Mouse (Mus musculus) kidney, embryonic 15.5 days (tissue): ENCODE results near the gene Slit1. TPM values are rescaled to one million over a fixed set of nuclear protein-coding genes. Genes with fewer than 3 reads are reported as not detected.

Source experiments
- ATAC-seq: fragments of 200-750 bp; cut with Nextera tagmentation; replicated peaks from 2 replicates; pipeline ENCODE4 v1.8.0; 2017; ENCODE audit warnings: moderate TSS enrichment; ENCODE audit not compliant: low FRiP score
- H3K27ac ChIP-seq: fragments of 300-500 bp; sonication (generic); 2 replicates; pipeline ENCODE4 v1.5.1; 2015; ENCODE audit warnings: mild to moderate bottlenecking, inconsistent platforms
- H3K27me3 ChIP-seq: fragments of 300-500 bp; sonication (generic); 2 replicates; pipeline ENCODE4 v1.6.1; 2015; ENCODE audit warnings: inconsistent platforms
- H3K36me3 ChIP-seq: fragments of 300-500 bp; sonication (generic); 2 replicates; pipeline ENCODE4 v1.6.1; 2015; ENCODE audit warnings: inconsistent platforms
- H3K4me1 ChIP-seq: fragments of 300-500 bp; sonication (generic); 2 replicates; pipeline ENCODE4 v1.6.1; 2015; ENCODE audit warnings: inconsistent platforms
- H3K4me2 ChIP-seq: fragments of 300-500 bp; sonication (generic); 2 replicates; pipeline ENCODE4 v1.6.1; 2015; ENCODE audit warnings: moderate library complexity, mild to moderate bottlenecking, inconsistent platforms
- H3K4me3 ChIP-seq: fragments of 300-500 bp; sonication (generic); replicated peaks from 2 replicates; pipeline ENCODE4 v1.5.1; 2015; ENCODE audit warnings: mild to moderate bottlenecking, inconsistent platforms
- H3K9ac ChIP-seq: fragments of 300-500 bp; sonication (generic); 2 replicates; pipeline ENCODE4 v1.6.1; 2015; ENCODE audit warnings: mild to moderate bottlenecking, inconsistent platforms
- H3K9me3 ChIP-seq: fragments of 300-500 bp; sonication (generic); replicated peaks from 2 replicates; pipeline ENCODE4 v1.6.1; 2016; ENCODE audit warnings: inconsistent platforms
- WGBS: fragments of 180-500 bp; shearing (Covaris S2); methylation state at CpG from one replicate; pipeline ENCODE4 v1.1.7; 2015; ENCODE audit warnings: mixed read lengths; 5-methylcytosine and 5-hydroxymethylcytosine counted together
- polyA plus RNA-seq: library from polyadenylated mRNA; unstranded; fragments of >200 nt; fragmentation: Nextera tagmentation; extraction: Ambion mirVana; gene quantifications from 2 replicates; pipeline ENCODE4 v1.2.1, GENCODE M21; 2015

The Slit1 gene
- polyA plus RNA-seq, 1 experiment from 2014 or later = 6.3 TPM

- no peak for ATAC-seq
- peaks cover 28% of the 10 kb centered on the region for H3K27me3 ChIP-seq
- no peak overlapping the region for H3K27ac ChIP-seq
- H3K4me1 ChIP-seq = peaks cover 15% of the 10 kb centered on the region
- H3K36me3 ChIP-seq = no peaks in the 10 kb centered on the region
- no peaks in the 10 kb centered on the region for H3K9me3 ChIP-seq
- WGBS = 28% methylated on average over 13 of the region's 13 CpGs
- H3K4me3 ChIP-seq = no peak overlapping the region
- H3K4me2 ChIP-seq = no peak overlapping the region
- no peak overlapping the region for H3K9ac ChIP-seq
Measured at GRCm38 (mm10) chr19:41663506-41664242, 79.8 kb downstream of the Slit1 start.

GRCm38 (mm10) chr19:41661466-41661865 lies 82.0 kb downstream of the Slit1 start:
- H3K27me3 ChIP-seq = peaks cover 48% of the 10 kb centered on the region

GRCm38 (mm10) chr19:41660999-41661374 lies 82.5 kb downstream of the Slit1 start:
- no peak overlapping the region for H3K27ac ChIP-seq
- no peaks in the 10 kb centered on the region for H3K9me3 ChIP-seq
- H3K36me3 ChIP-seq = no peaks in the 10 kb centered on the region
- no peak overlapping the region for H3K4me3 ChIP-seq
- no peak for ATAC-seq
- H3K9ac ChIP-seq = no peak overlapping the region
- WGBS = 20% methylated on average over 4 of the region's 4 CpGs
- H3K27me3 ChIP-seq = peaks cover 51% of the 10 kb centered on the region
- H3K4me2 ChIP-seq = no peak overlapping the region
- peaks cover 14% of the 10 kb centered on the region for H3K4me1 ChIP-seq

More at GRCm38 (mm10) chr19:41661466-41661865, 82.0 kb downstream of the Slit1 start:
- Histone ChIP-seq H3K4me2 (no peak overlapping the region), H3K4me1 (peaks cover 15% of the 10 kb centered on the region), H3K36me3 (no peaks in the 10 kb centered on the region), H3K9me3 (no peaks in the 10 kb centered on the region), H3K9ac (no peak overlapping the region), H3K4me3 (no peak overlapping the region), H3K27ac (no peak overlapping the region)
- ATAC-seq = no peak
- 81% methylated on average over 13 of the region's 13 CpGs for whole genome bisulfite sequencing

DNA sequence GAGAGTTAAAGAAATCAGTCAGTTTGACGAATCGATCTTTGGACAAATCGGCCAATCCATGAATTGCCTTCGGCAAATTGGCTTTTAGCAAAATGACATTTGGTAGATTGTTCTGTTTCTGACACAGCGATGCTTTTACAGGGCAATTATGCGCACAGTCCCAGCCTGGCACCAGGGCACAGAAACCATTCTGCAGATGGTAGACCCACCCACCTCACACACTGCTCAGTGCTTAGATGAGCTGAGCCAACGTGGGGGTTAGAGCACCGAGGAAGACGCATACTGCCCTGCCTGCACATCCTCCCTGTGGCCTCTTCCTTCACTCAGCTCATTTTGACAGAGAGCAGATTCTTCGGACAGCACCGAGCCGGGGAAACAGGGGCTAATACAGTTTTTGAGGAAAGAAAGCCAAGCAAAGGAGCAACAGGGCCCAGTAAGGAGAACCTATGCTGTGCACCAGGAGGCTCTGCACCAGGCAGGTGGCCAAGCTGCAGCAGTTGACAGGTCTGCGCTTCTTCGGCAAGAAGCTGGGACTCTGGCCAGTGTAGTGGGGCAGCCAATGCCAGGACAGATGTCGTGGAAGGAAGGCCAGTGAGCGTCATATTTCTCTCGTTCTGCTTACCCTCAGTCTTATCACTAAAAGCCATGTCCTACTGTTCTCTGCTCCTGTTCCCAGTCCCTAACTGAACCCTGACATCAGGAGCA lies 83.0 kb downstream of the Slit1 start:
- H3K4me3 ChIP-seq = no peak overlapping the region
- H3K9ac ChIP-seq = no peak overlapping the region
- H3K9me3 ChIP-seq = no peaks in the 10 kb centered on the region
- 75% methylated on average over 17 of the region's 17 CpGs for WGBS
- H3K27me3 ChIP-seq = peaks cover 51% of the 10 kb centered on the region
- no peak overlapping the region for H3K4me2 ChIP-seq
- no peaks in the 10 kb centered on the region for H3K36me3 ChIP-seq
- H3K27ac ChIP-seq = no peak overlapping the region
- peaks cover 9% of the 10 kb centered on the region for H3K4me1 ChIP-seq
- ATAC-seq = no peak

- Histone ChIP-seq H3K36me3 (no peaks in the 10 kb centered on the region), H3K27me3 (peaks cover 35% of the 10 kb centered on the region), H3K27ac (no peak overlapping the region), H3K4me3 (no peak overlapping the region), H3K9ac (no peak overlapping the region), H3K9me3 (no peaks in the 10 kb centered on the region), H3K4me2 (no peak overlapping the region), H3K4me1 (no peaks in the 10 kb centered on the region)
- ATAC-seq = no peak
- WGBS = 39% methylated on average over 9 of the region's 9 CpGs
Measured at GRCm38 (mm10) chr19:41657446-41657845, 86.0 kb downstream of the Slit1 start.

GRCm38 (mm10) chr19:41656671-41657070 lies 86.8 kb downstream of the Slit1 start:
- H3K27me3 ChIP-seq = peaks cover 32% of the 10 kb centered on the region
- no peak overlapping the region for H3K4me3 ChIP-seq
- H3K4me1 ChIP-seq = peaks cover 3% of the 10 kb centered on the region; the same call in 1 of the 2 replicates
- H3K27ac ChIP-seq = no peak overlapping the region
- no peaks in the 10 kb centered on the region for H3K9me3 ChIP-seq
- no peak overlapping the region for H3K4me2 ChIP-seq
- no peaks in the 10 kb centered on the region for H3K36me3 ChIP-seq
- H3K9ac ChIP-seq = no peak overlapping the region
- 79% methylated on average over 14 of the region's 14 CpGs for WGBS
- no peak for ATAC-seq

DNA sequence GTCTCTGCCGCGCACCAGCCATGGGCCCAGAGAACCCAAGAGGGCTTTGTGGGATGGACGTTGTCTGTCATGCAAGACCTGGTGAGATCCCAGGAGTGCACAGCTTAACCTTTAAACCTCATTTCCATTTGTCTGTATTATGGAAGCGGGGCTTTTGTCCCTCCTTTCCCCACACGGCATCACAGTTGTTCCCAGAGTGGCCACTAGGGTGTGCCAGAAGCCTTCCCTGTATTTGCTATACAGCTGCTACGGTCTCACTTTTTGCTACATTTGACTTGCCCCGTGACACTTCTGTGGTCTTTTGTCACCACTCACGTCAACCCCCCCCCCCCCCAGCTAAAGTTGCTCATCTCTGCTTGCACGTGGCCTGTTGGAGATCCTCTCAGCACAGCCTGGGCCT lies 87.5 kb downstream of the Slit1 start:
- no peak overlapping the region for H3K4me3 ChIP-seq
- H3K4me2 ChIP-seq = no peak overlapping the region
- peaks cover 6% of the 10 kb centered on the region; the same call in 1 of the 2 replicates for H3K4me1 ChIP-seq
- H3K9me3 ChIP-seq = no peaks in the 10 kb centered on the region
- 8% methylated on average over 9 of the region's 9 CpGs for WGBS
- H3K27ac ChIP-seq = no peak overlapping the region
- H3K36me3 ChIP-seq = no peaks in the 10 kb centered on the region
- no peak overlapping the region for H3K9ac ChIP-seq
- no peak for ATAC-seq
- peaks cover 32% of the 10 kb centered on the region for H3K27me3 ChIP-seq

- WGBS = 13% methylated on average over 6 of the region's 6 CpGs
- H3K4me2 ChIP-seq = no peak overlapping the region
- H3K4me3 ChIP-seq = no peak overlapping the region
- peaks cover 28% of the 10 kb centered on the region for H3K27me3 ChIP-seq
- ATAC-seq = no peak
- H3K9ac ChIP-seq = no peak overlapping the region
- no peaks in the 10 kb centered on the region for H3K9me3 ChIP-seq
- no peak overlapping the region for H3K27ac ChIP-seq
- H3K36me3 ChIP-seq = no peaks in the 10 kb centered on the region
- H3K4me1 ChIP-seq = peaks cover 6% of the 10 kb centered on the region; the same call in 1 of the 2 replicates
Measured at GRCm38 (mm10) chr19:41655089-41655783, 88.2 kb downstream of the Slit1 start.

DNA sequence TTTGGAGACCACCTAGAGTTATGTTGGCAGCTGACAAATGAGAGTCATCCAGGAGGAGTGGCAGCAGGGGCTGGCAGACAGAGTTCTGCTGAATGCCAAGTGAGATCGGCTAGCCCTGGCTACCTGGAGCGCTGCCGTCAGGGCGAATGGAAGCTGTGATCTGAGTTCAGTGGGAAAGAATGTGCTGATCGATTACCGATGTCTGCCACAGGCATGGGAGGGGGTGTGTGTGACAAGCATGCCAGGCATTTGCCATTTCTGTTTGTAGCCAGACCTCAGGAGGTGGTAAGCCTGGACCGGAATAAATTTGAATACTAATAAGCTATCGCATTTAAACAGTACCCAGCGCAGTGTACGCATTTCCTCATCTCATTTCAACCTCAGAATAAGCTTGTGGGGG lies 91.5 kb downstream of the Slit1 start:
- no peak overlapping the region for H3K27ac ChIP-seq
- no peak overlapping the region for H3K9ac ChIP-seq
- H3K9me3 ChIP-seq = no peaks in the 10 kb centered on the region
- 52% methylated on average over 10 of the region's 10 CpGs for WGBS
- ATAC-seq = no peak
- no peaks in the 10 kb centered on the region for H3K36me3 ChIP-seq
- peaks cover 13% of the 10 kb centered on the region; the same call in 1 of the 2 replicates for H3K27me3 ChIP-seq
- no peak overlapping the region for H3K4me3 ChIP-seq
- no peak overlapping the region for H3K4me2 ChIP-seq
- peaks cover 6% of the 10 kb centered on the region; the same call in 1 of the 2 replicates for H3K4me1 ChIP-seq

DNA sequence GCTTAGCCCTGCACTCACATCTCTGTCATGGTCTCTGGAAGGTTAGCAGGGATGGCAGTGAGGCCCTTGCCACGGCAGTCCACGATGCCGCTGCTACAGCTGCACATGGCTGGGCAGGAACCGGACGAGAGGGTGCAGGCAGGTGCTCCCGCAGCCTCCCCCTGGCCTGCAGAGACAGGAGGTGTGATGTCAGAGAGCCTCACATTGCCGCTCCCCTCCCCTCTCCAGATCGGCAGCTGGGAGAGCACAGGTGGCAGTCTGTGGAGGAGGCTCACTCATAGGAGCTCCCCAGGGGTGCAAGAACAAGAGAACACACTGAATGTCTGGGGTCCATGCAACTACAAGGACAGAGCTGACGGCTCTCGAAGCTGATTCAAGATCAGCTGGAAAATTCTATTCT lies 94.1 kb downstream of the Slit1 start:
- no peak overlapping the region for H3K4me3 ChIP-seq
- H3K4me2 ChIP-seq = no peak overlapping the region
- H3K27ac ChIP-seq = no peak overlapping the region
- no peak overlapping the region for H3K9ac ChIP-seq
- H3K36me3 ChIP-seq = no peaks in the 10 kb centered on the region
- H3K9me3 ChIP-seq = no peaks in the 10 kb centered on the region
- H3K4me1 ChIP-seq = peaks cover 6% of the 10 kb centered on the region; the same call in 1 of the 2 replicates
- WGBS = 50% methylated on average over 10 of the region's 10 CpGs
- ATAC-seq = no peak
- H3K27me3 ChIP-seq = peaks cover 5% of the 10 kb centered on the region; the same call in 1 of the 2 replicates

- WGBS = 46% methylated on average over 16 of the region's 16 CpGs
- Histone ChIP-seq H3K9me3 (no peaks in the 10 kb centered on the region), H3K4me3 (no peak overlapping the region), H3K27me3 (peaks cover 5% of the 10 kb centered on the region; the same call in 1 of the 2 replicates), H3K36me3 (no peaks in the 10 kb centered on the region), H3K9ac (no peak overlapping the region), H3K4me1 (peaks cover 6% of the 10 kb centered on the region; the same call in 1 of the 2 replicates), H3K4me2 (no peak overlapping the region), H3K27ac (no peak overlapping the region)
- no peak for ATAC-seq
Measured at GRCm38 (mm10) chr19:41646947-41647631, 96.4 kb downstream of the Slit1 start.
